Mouse (Mus musculus): ENCODE results near the gene Slc17a5. TPM values are rescaled to one million over a fixed set of nuclear protein-coding genes. Genes with fewer than 3 reads are reported as not detected.

Slc17a5 gene
- polyA plus RNA-seq, 1 experiment from 2014 or later: 11.8 TPM

- Histone ChIP-seq H3K4me3 (ENCODE audit: low read depth, low read length) (no peak overlapping the region), H3K27ac (ENCODE audit: low read depth) (no peak overlapping the region), H3K4me2 (ENCODE audit: low read length) (no peak overlapping the region), H3K9me3 (ENCODE audit: control insufficient read depth, low read length) (no peaks in the 10 kb centered on the region), H3K27me3 (replicated peaks; ENCODE audit: control insufficient read depth, insufficient read depth, low read length) (no peaks in the 10 kb centered on the region), H3K36me3 (ENCODE audit: control insufficient read depth, insufficient read depth, low read length) (peaks cover 1% of the 10 kb centered on the region; the same call in 1 of the 2 replicates), H3K9ac (ENCODE audit: low read length) (no peak overlapping the region), H3K4me1 (replicated peaks; ENCODE audit: control insufficient read depth, insufficient read depth, low read length) (no peaks in the 10 kb centered on the region)
- ATAC-seq (replicated peaks; ENCODE audit: low FRiP score, low TSS enrichment, low read depth): no peak
- no peak for DNase-seq (ENCODE audit: low spot score)
- 29% methylated on average over 4 of the region's 4 CpGs for WGBS
Measured at GRCm38 (mm10) chr9:78551761-78552160, 36.1 kb downstream of the Slc17a5 start.

GRCm38 (mm10) chr9:78547742-78548141 lies 40.1 kb downstream of the Slc17a5 start:
- DNase-seq (ENCODE audit: low spot score) (no peak), ATAC-seq (replicated peaks; ENCODE audit: low FRiP score, low TSS enrichment, low read depth) (no peak)
- H3K4me3 ChIP-seq (ENCODE audit: low read depth, low read length): no peak overlapping the region
- H3K27me3 ChIP-seq (replicated peaks; ENCODE audit: control insufficient read depth, insufficient read depth, low read length): no peaks in the 10 kb centered on the region
- H3K27ac ChIP-seq (ENCODE audit: low read depth): no peak overlapping the region
- H3K4me1 ChIP-seq (replicated peaks; ENCODE audit: control insufficient read depth, insufficient read depth, low read length): no peaks in the 10 kb centered on the region
- H3K36me3 ChIP-seq (ENCODE audit: control insufficient read depth, insufficient read depth, low read length): no peaks in the 10 kb centered on the region
- no peak overlapping the region for H3K4me2 ChIP-seq (ENCODE audit: low read length)
- H3K9ac ChIP-seq (ENCODE audit: low read length): no peak overlapping the region
- no peaks in the 10 kb centered on the region for H3K9me3 ChIP-seq (ENCODE audit: control insufficient read depth, low read length)
- 84% methylated on average over 12 of the region's 12 CpGs for WGBS

GRCm38 (mm10) chr9:78546944-78547343 lies 40.9 kb downstream of the Slc17a5 start:
- Histone ChIP-seq H3K9me3 (ENCODE audit: control insufficient read depth, low read length) (no peaks in the 10 kb centered on the region), H3K36me3 (ENCODE audit: control insufficient read depth, insufficient read depth, low read length) (no peaks in the 10 kb centered on the region), H3K4me3 (ENCODE audit: low read depth, low read length) (no peak overlapping the region), H3K4me1 (replicated peaks; ENCODE audit: control insufficient read depth, insufficient read depth, low read length) (no peaks in the 10 kb centered on the region), H3K4me2 (ENCODE audit: low read length) (no peak overlapping the region), H3K9ac (ENCODE audit: low read length) (no peak overlapping the region), H3K27ac (ENCODE audit: low read depth) (no peak overlapping the region), H3K27me3 (replicated peaks; ENCODE audit: control insufficient read depth, insufficient read depth, low read length) (no peaks in the 10 kb centered on the region)
- ATAC-seq (replicated peaks; ENCODE audit: low FRiP score, low TSS enrichment, low read depth) (no peak), DNase-seq (ENCODE audit: low spot score) (no peak)
- 67% methylated on average over 7 of the region's 7 CpGs for WGBS

GRCm38 (mm10) chr9:78541758-78542157 lies 46.1 kb downstream of the Slc17a5 start:
- Histone ChIP-seq H3K4me3 (ENCODE audit: low read depth, low read length) (no peak overlapping the region), H3K4me2 (ENCODE audit: low read length) (no peak overlapping the region), H3K27me3 (replicated peaks; ENCODE audit: control insufficient read depth, insufficient read depth, low read length) (no peaks in the 10 kb centered on the region), H3K36me3 (ENCODE audit: control insufficient read depth, insufficient read depth, low read length) (no peaks in the 10 kb centered on the region), H3K9me3 (ENCODE audit: control insufficient read depth, low read length) (no peaks in the 10 kb centered on the region), H3K9ac (ENCODE audit: low read length) (no peak overlapping the region), H3K4me1 (replicated peaks; ENCODE audit: control insufficient read depth, insufficient read depth, low read length) (no peaks in the 10 kb centered on the region), H3K27ac (ENCODE audit: low read depth) (no peak overlapping the region)
- WGBS: 97% methylated on average over 14 of the region's 14 CpGs
- no peak for ATAC-seq (replicated peaks; ENCODE audit: low FRiP score, low TSS enrichment, low read depth)
- no peak for DNase-seq (ENCODE audit: low spot score)

- Histone ChIP-seq H3K36me3 (ENCODE audit: control insufficient read depth, insufficient read depth, low read length) (no peaks in the 10 kb centered on the region), H3K9ac (ENCODE audit: low read length) (no peak overlapping the region), H3K27ac (ENCODE audit: low read depth) (no peak overlapping the region), H3K4me2 (ENCODE audit: low read length) (no peak overlapping the region), H3K4me1 (replicated peaks; ENCODE audit: control insufficient read depth, insufficient read depth, low read length) (no peaks in the 10 kb centered on the region), H3K27me3 (replicated peaks; ENCODE audit: control insufficient read depth, insufficient read depth, low read length) (no peaks in the 10 kb centered on the region), H3K4me3 (ENCODE audit: low read depth, low read length) (no peak overlapping the region), H3K9me3 (ENCODE audit: control insufficient read depth, low read length) (no peaks in the 10 kb centered on the region)
- no peak for DNase-seq (ENCODE audit: low spot score)
- no peak for ATAC-seq (replicated peaks; ENCODE audit: low FRiP score, low TSS enrichment, low read depth)
- WGBS: 46% methylated on average over 6 of the region's 6 CpGs
Measured at GRCm38 (mm10) chr9:78538421-78538820, 49.4 kb downstream of the Slc17a5 start.

GRCm38 (mm10) chr9:78537154-78537873 lies 50.5 kb downstream of the Slc17a5 start:
- no peaks in the 10 kb centered on the region for H3K27me3 ChIP-seq (replicated peaks; ENCODE audit: control insufficient read depth, insufficient read depth, low read length)
- no peak for ATAC-seq (replicated peaks; ENCODE audit: low FRiP score, low TSS enrichment, low read depth)
- H3K4me1 ChIP-seq (replicated peaks; ENCODE audit: control insufficient read depth, insufficient read depth, low read length): peaks cover 4% of the 10 kb centered on the region
- no peak for DNase-seq (ENCODE audit: low spot score)
- no peak overlapping the region for H3K27ac ChIP-seq (ENCODE audit: low read depth)
- no peak overlapping the region for H3K9ac ChIP-seq (ENCODE audit: low read length)
- H3K9me3 ChIP-seq (ENCODE audit: control insufficient read depth, low read length): no peaks in the 10 kb centered on the region
- no peaks in the 10 kb centered on the region for H3K36me3 ChIP-seq (ENCODE audit: control insufficient read depth, insufficient read depth, low read length)
- no peak overlapping the region for H3K4me2 ChIP-seq (ENCODE audit: low read length)
- no peak overlapping the region for H3K4me3 ChIP-seq (ENCODE audit: low read depth, low read length)
- WGBS: 90% methylated on average over 9 of the region's 9 CpGs

- ATAC-seq (replicated peaks; ENCODE audit: low FRiP score, low TSS enrichment, low read depth) (no peak), DNase-seq (ENCODE audit: low spot score) (no peak)
- no peak overlapping the region for H3K4me2 ChIP-seq (ENCODE audit: low read length)
- no peak overlapping the region for H3K4me3 ChIP-seq (ENCODE audit: low read depth, low read length)
- WGBS: 82% methylated on average over 7 of the region's 7 CpGs
- H3K9ac ChIP-seq (ENCODE audit: low read length): no peak overlapping the region
- no peaks in the 10 kb centered on the region for H3K27me3 ChIP-seq (replicated peaks; ENCODE audit: control insufficient read depth, insufficient read depth, low read length)
- H3K27ac ChIP-seq (ENCODE audit: low read depth): no peak overlapping the region
- peaks cover 6% of the 10 kb centered on the region for H3K4me1 ChIP-seq (replicated peaks; ENCODE audit: control insufficient read depth, insufficient read depth, low read length)
- H3K9me3 ChIP-seq (ENCODE audit: control insufficient read depth, low read length): no peaks in the 10 kb centered on the region
- H3K36me3 ChIP-seq (ENCODE audit: control insufficient read depth, insufficient read depth, low read length): no peaks in the 10 kb centered on the region
Measured at GRCm38 (mm10) chr9:78534606-78535005, 53.2 kb downstream of the Slc17a5 start.

- H3K36me3 ChIP-seq (ENCODE audit: control insufficient read depth, insufficient read depth, low read length): no peaks in the 10 kb centered on the region
- DNase-seq (ENCODE audit: low spot score) (no peak), ATAC-seq (replicated peaks; ENCODE audit: low FRiP score, low TSS enrichment, low read depth) (no peak)
- peaks cover 6% of the 10 kb centered on the region for H3K4me1 ChIP-seq (replicated peaks; ENCODE audit: control insufficient read depth, insufficient read depth, low read length)
- no peak overlapping the region for H3K9ac ChIP-seq (ENCODE audit: low read length)
- no peaks in the 10 kb centered on the region for H3K9me3 ChIP-seq (ENCODE audit: control insufficient read depth, low read length)
- WGBS: 62% methylated on average over 18 of the region's 18 CpGs
- H3K27ac ChIP-seq (ENCODE audit: low read depth): peak overlapping the region; percentile 6; the same call in 1 of the 2 replicates
- no peak overlapping the region for H3K4me3 ChIP-seq (ENCODE audit: low read depth, low read length)
- H3K27me3 ChIP-seq (replicated peaks; ENCODE audit: control insufficient read depth, insufficient read depth, low read length): no peaks in the 10 kb centered on the region
- H3K4me2 ChIP-seq (ENCODE audit: low read length): no peak overlapping the region
Measured at GRCm38 (mm10) chr9:78533296-78533935, 54.4 kb downstream of the Slc17a5 start.
